Mouse (Mus musculus): ENCODE measurements around the gene Ntn1. TPM values are rescaled to one million over a fixed set of nuclear protein-coding genes. Genes with fewer than 3 reads are reported as not detected.

Gene Ntn1
- polyA plus RNA-seq, 1 experiment = 23.7 TPM

DNA sequence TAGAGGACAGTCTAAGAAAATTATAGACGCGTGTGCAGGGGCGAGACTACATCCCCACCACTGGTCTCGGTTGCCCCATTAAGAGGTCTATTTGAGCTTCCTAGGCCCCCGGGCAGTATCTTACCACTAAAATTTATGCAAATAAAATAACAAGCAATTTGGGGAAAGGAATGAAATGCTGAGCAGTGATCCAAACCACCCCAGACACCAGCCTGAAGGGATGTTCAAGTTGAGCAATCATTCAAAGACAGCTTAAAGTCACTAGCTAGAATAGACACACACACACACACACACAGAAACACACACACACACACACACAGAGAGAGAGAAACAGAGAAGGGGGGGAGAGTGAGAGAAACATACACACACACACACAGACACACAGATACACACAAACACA, 105.1 kb downstream of the Ntn1 start:
- TF ChIP-seq POLR2A (IDR thresholded peaks at IDR 0.05; ENCODE audit: low read depth, low read length) = no peak
- TF ChIP-seq CTCF (IDR thresholded peaks at IDR 0.05; ENCODE audit: extremely low read depth, insufficient read length, insufficient replicate concordance, low read depth, low read length) = no peak
- WGBS = 82% methylated on average over 5 of the region's 5 CpGs
- Histone ChIP-seq H3K27me3 (ENCODE audit: control insufficient read depth, insufficient read depth, low read length) (no peaks in the 10 kb centered on the region), H3K4me3 (ENCODE audit: low read depth, low read length) (no peak overlapping the region), H3K27ac (ENCODE audit: insufficient read depth, low read depth, low read length) (no peak overlapping the region), H3K36me3 (ENCODE audit: control insufficient read depth, insufficient read depth, low read length) (no peaks in the 10 kb centered on the region), H3K4me1 (ENCODE audit: control insufficient read depth, insufficient read depth, insufficient read length, low read length) (no peaks in the 10 kb centered on the region)

DNA sequence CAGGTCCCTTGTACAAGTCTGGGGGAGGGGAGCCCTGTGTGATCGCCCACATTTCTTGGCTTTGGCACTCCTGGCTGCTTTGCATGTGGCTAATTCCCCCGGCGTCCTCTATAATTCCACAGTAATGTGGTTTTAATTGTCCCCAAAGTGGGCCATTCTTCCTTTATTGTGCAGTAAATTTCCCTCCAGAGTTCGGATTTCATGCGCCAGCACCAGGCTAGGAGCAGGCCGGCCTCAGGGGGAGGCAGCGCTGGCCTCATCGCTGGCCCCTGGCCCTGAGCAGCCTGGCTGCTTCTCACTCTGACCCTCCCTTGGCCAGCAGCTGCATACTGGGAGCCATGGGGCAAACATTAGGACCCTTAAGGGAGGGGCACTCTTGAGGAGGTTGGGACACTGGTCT, 110.0 kb downstream of the Ntn1 start:
- 67% methylated on average over 8 of the region's 8 CpGs for WGBS
- Histone ChIP-seq H3K4me1 (ENCODE audit: control insufficient read depth, insufficient read depth, insufficient read length, low read length) (no peaks in the 10 kb centered on the region), H3K36me3 (ENCODE audit: control insufficient read depth, insufficient read depth, low read length) (no peaks in the 10 kb centered on the region), H3K4me3 (ENCODE audit: low read depth, low read length) (no peak overlapping the region), H3K27ac (ENCODE audit: insufficient read depth, low read depth, low read length) (no peak overlapping the region), H3K27me3 (ENCODE audit: control insufficient read depth, insufficient read depth, low read length) (no peaks in the 10 kb centered on the region)
- TF ChIP-seq POLR2A (IDR thresholded peaks at IDR 0.05; ENCODE audit: low read depth, low read length) (no peak), CTCF (IDR thresholded peaks at IDR 0.05; ENCODE audit: extremely low read depth, insufficient read length, insufficient replicate concordance, low read depth, low read length) (no peak)

- no peak for TF ChIP-seq POLR2A (IDR thresholded peaks at IDR 0.05; ENCODE audit: low read depth, low read length)
- TF ChIP-seq CTCF (IDR thresholded peaks at IDR 0.05; ENCODE audit: extremely low read depth, insufficient read length, insufficient replicate concordance, low read depth, low read length) = no peak
- Histone ChIP-seq H3K36me3 (ENCODE audit: control insufficient read depth, insufficient read depth, low read length) (no peaks in the 10 kb centered on the region), H3K4me3 (ENCODE audit: low read depth, low read length) (no peak overlapping the region), H3K4me1 (ENCODE audit: control insufficient read depth, insufficient read depth, insufficient read length, low read length) (no peaks in the 10 kb centered on the region), H3K27ac (ENCODE audit: insufficient read depth, low read depth, low read length) (peak overlapping the region; percentile 61), H3K27me3 (ENCODE audit: control insufficient read depth, insufficient read depth, low read length) (no peaks in the 10 kb centered on the region)
- 79% methylated on average over 5 of the region's 5 CpGs for WGBS
These were observed 113.3 kb downstream of the Ntn1 start for GRCm38 (mm10) chr11:68287331-68287730.

- 43% methylated on average over 10 of the region's 10 CpGs for WGBS
- Histone ChIP-seq H3K4me3 (ENCODE audit: low read depth, low read length) (no peak overlapping the region), H3K27me3 (ENCODE audit: control insufficient read depth, insufficient read depth, low read length) (no peaks in the 10 kb centered on the region), H3K36me3 (ENCODE audit: control insufficient read depth, insufficient read depth, low read length) (no peaks in the 10 kb centered on the region), H3K4me1 (ENCODE audit: control insufficient read depth, insufficient read depth, insufficient read length, low read length) (no peaks in the 10 kb centered on the region), H3K27ac (ENCODE audit: insufficient read depth, low read depth, low read length) (peak overlapping the region; percentile 61)
- TF ChIP-seq POLR2A (IDR thresholded peaks at IDR 0.05; ENCODE audit: low read depth, low read length) (no peak), CTCF (IDR thresholded peaks at IDR 0.05; ENCODE audit: extremely low read depth, insufficient read length, insufficient replicate concordance, low read depth, low read length) (no peak)
These were observed 114.3 kb downstream of the Ntn1 start for GRCm38 (mm10) chr11:68286142-68286808.

DNA sequence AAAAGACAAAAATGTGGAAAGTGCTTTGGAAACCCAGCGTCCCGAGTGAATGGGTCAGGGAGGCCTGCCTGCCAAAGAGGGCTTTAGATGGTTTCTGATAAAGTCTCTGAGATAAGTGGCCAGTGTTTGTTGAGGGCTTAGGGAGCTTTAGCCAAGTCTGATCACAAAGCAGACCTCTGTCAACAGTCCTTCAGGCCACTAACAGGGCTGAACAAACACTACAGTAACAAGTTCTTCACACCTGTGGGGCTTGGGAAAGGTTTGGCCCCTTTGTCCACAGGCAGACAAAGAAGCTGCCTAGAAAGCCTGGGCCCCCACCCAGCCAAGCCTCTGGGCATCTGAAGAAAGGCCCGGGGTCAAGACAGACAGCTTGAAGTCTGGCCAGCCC, 114.9 kb downstream of the Ntn1 start:
- no peaks in the 10 kb centered on the region for H3K36me3 ChIP-seq (ENCODE audit: control insufficient read depth, insufficient read depth, low read length)
- 16% methylated on average over 3 of the region's 3 CpGs for WGBS
- no peak overlapping the region for H3K4me3 ChIP-seq (ENCODE audit: low read depth, low read length)
- no peaks in the 10 kb centered on the region for H3K27me3 ChIP-seq (ENCODE audit: control insufficient read depth, insufficient read depth, low read length)
- no peak for TF ChIP-seq CTCF (IDR thresholded peaks at IDR 0.05; ENCODE audit: extremely low read depth, insufficient read length, insufficient replicate concordance, low read depth, low read length)
- no peaks in the 10 kb centered on the region for H3K4me1 ChIP-seq (ENCODE audit: control insufficient read depth, insufficient read depth, insufficient read length, low read length)
- H3K27ac ChIP-seq (ENCODE audit: insufficient read depth, low read depth, low read length) = peak overlapping the region; percentile 47

DNA sequence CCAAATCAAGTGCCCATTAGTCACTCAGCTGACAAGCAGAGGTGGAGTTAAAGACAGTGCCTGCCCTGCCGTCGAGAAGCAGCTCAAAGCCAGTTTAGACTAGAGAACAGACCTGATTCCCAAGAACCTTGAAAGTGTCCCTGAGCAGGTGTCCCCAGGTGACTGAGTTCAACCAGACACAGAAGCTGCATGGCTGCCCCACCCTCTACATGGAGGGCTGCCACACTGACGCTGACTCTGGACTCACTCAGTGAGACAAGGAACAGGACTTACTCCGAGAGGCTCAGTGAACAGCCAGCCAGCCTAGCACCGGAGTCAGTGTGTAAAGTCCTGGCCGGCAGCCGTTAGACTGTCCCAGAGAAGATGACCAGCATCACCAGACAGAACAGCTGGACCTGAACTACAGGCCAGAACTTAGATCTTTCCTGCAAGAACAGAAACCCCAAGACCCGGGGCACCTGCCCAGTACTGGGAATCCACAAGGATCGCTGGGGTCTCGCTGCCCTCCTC, 120.6 kb downstream of the Ntn1 start:
- Histone ChIP-seq H3K27ac (ENCODE audit: insufficient read depth, low read depth, low read length) (no peak overlapping the region), H3K4me1 (ENCODE audit: control insufficient read depth, insufficient read depth, insufficient read length, low read length) (peaks cover 4% of the 10 kb centered on the region; the same call in 1 of the 2 replicates), H3K4me3 (ENCODE audit: low read depth, low read length) (no peak overlapping the region), H3K36me3 (ENCODE audit: control insufficient read depth, insufficient read depth, low read length) (no peaks in the 10 kb centered on the region), H3K27me3 (ENCODE audit: control insufficient read depth, insufficient read depth, low read length) (no peaks in the 10 kb centered on the region)
- TF ChIP-seq POLR2A (IDR thresholded peaks at IDR 0.05; ENCODE audit: low read depth, low read length) (no peak), CTCF (IDR thresholded peaks at IDR 0.05; ENCODE audit: extremely low read depth, insufficient read length, insufficient replicate concordance, low read depth, low read length) (no peak)
- 48% methylated on average over 10 of the region's 10 CpGs for WGBS

DNA sequence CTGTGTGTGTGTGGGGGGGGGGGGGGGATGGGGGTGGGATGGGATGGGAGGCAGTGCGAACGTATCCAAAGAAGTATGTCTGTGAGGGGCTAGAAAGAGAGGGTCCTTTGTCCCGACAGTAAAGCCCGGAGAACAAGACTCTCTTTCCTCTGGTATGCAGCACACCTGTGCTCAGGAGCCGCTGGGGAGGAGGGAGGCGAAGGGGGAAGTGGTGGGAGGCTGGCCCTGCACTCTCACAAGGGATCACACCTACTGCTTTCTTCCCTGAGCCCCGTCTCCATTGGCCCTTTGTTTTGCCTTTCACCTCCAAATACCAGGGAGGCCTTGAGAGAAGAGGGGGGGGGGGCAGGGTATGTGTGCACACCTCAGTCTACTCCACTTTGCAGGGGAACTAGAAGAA, 123.7 kb downstream of the Ntn1 start:
- WGBS = 40% methylated on average over 7 of the region's 7 CpGs
- Histone ChIP-seq H3K27me3 (ENCODE audit: control insufficient read depth, insufficient read depth, low read length) (no peaks in the 10 kb centered on the region), H3K27ac (ENCODE audit: insufficient read depth, low read depth, low read length) (no peak overlapping the region), H3K4me1 (ENCODE audit: control insufficient read depth, insufficient read depth, insufficient read length, low read length) (peaks cover 4% of the 10 kb centered on the region; the same call in 1 of the 2 replicates), H3K36me3 (ENCODE audit: control insufficient read depth, insufficient read depth, low read length) (no peaks in the 10 kb centered on the region), H3K4me3 (ENCODE audit: low read depth, low read length) (no peak overlapping the region)
- TF ChIP-seq CTCF (IDR thresholded peaks at IDR 0.05; ENCODE audit: extremely low read depth, insufficient read length, insufficient replicate concordance, low read depth, low read length) (no peak), POLR2A (IDR thresholded peaks at IDR 0.05; ENCODE audit: low read depth, low read length) (no peak)

Measured in small intestine, adult 2 months (tissue).